Mouse (Mus musculus) kidney, adult 2 months (tissue): Measurements from ENCODE around the gene Exosc6. TPM values are rescaled to one million over a fixed set of nuclear protein-coding genes. Genes with fewer than 3 reads are reported as not detected.
"Not testable (repeated sequence)": the region's sequence is repeated elsewhere in the genome, so short reads cannot be mapped to it uniquely, and the experiment has no call there.

Source experiments
- DNase-seq: peaks from one replicate; pipeline ENCODE4 v3.0.0; 2021
- H3K27ac ChIP-seq: fragments of 200-500 bp; 2 replicates; pipeline ENCODE4 v1.5.1; 2012; ENCODE audit warnings: low read depth, low read length, control low read depth, inconsistent platforms; ENCODE audit not compliant: insufficient read depth
- H3K27me3 ChIP-seq: fragments of 200-500 bp; replicated peaks from 2 replicates; pipeline ENCODE4 v1.6.1; 2012; ENCODE audit warnings: mild to moderate bottlenecking, moderate library complexity, low read length, inconsistent platforms; ENCODE audit not compliant: control insufficient read depth, insufficient read depth
- H3K36me3 ChIP-seq: fragments of 200-500 bp; 2 replicates; pipeline ENCODE4 v1.6.1; 2012; ENCODE audit warnings: mild to moderate bottlenecking, moderate library complexity, low read length, inconsistent platforms; ENCODE audit not compliant: control insufficient read depth, insufficient read depth
- H3K4me1 ChIP-seq: fragments of 200-500 bp; 2 replicates; pipeline ENCODE4 v1.6.1; 2011; ENCODE audit warnings: low read length; ENCODE audit not compliant: control insufficient read depth, insufficient read depth
- H3K4me3 ChIP-seq: fragments of 200-500 bp; 2 replicates; pipeline ENCODE4 v1.5.1; 2011; ENCODE audit warnings: mild to moderate bottlenecking, low read depth, low read length, control low read depth; ENCODE audit not compliant: insufficient read depth
- CTCF ChIP-seq: fragments of 200-500 bp; conservative IDR thresholded peaks from 2 replicates; pipeline ENCODE4 v1.5.1; 2011; ENCODE audit warnings: low read depth, mild to moderate bottlenecking, control low read depth, low read length, moderate library complexity, mixed read lengths; ENCODE audit not compliant: insufficient read depth, insufficient read length
- POLR2A ChIP-seq: fragments of 200-500 bp; IDR thresholded peaks from one replicate; pipeline ENCODE4 v1.6.1; 2011; ENCODE audit warnings: low read depth, low read length, control low read depth
- WGBS: fragments of 180-500 bp; shearing (Covaris S2); methylation state at CpG from one replicate; pipeline ENCODE4 v1.1.7; 2018; 5-methylcytosine and 5-hydroxymethylcytosine counted together
- polyA plus RNA-seq: library from polyadenylated mRNA; depleted of rRNA; stranded (reverse); fragments of >200 nt; gene quantifications from 2 replicates; pipeline ENCODE4 v1.2.3, GENCODE M21; 2012

Gene Exosc6
- polyA plus RNA-seq, 1 experiment = not detected

- Histone ChIP-seq H3K36me3 (no peaks in the 10 kb centered on the region), H3K4me1 (peaks cover 9% of the 10 kb centered on the region; the same call in 1 of the 2 replicates), H3K27ac (no peak overlapping the region; the same call in 1 of the 2 replicates), H3K4me3 (no peak overlapping the region), H3K27me3 (no peaks in the 10 kb centered on the region)
- peak; percentile 76 for DNase-seq
- 18% methylated on average over 5 of the region's 5 CpGs for WGBS
- TF ChIP-seq POLR2A (no peak), CTCF (no peak)
Observed at GRCm38 (mm10) chr8:111079461-111079860, 23.3 kb downstream of the Exosc6 start.

DNA sequence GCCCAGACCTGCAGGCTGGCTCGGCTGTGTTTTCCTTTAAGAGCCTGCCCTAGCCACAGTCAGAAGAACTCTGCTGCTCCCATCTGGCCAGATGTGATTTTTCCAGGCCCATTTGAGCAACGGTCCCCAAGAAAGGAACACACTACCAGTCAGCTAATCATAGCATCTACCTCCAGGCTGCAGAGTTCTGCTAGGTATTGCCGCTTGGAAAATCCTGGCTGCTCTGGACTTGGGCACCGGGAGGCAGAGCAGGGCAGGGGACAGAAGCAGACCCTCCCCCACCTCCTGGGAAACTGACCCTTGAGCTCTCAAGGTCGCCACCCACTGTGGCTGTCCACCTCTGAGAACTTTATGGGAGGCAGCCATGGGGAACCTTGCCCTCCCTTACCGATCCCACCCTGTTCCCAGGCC, 23.7 kb downstream of the Exosc6 start:
- H3K27me3 ChIP-seq = no peaks in the 10 kb centered on the region
- no peak overlapping the region for H3K4me3 ChIP-seq
- 13% methylated on average over 6 of the region's 6 CpGs for WGBS
- H3K27ac ChIP-seq = no peak overlapping the region; the same call in 1 of the 2 replicates
- no peaks in the 10 kb centered on the region for H3K36me3 ChIP-seq
- peaks cover 9% of the 10 kb centered on the region; the same call in 1 of the 2 replicates for H3K4me1 ChIP-seq
- TF ChIP-seq POLR2A (no peak), CTCF (peak; percentile 71)
- DNase-seq = peak; percentile 67

GRCm38 (mm10) chr8:111081580-111082258, 25.6 kb downstream of the Exosc6 start:
- Histone ChIP-seq H3K4me1 (peaks cover 9% of the 10 kb centered on the region; the same call in 1 of the 2 replicates), H3K36me3 (no peaks in the 10 kb centered on the region), H3K27ac (no peak overlapping the region), H3K4me3 (no peak overlapping the region), H3K27me3 (no peaks in the 10 kb centered on the region)
- 38% methylated on average over 12 of the region's 12 CpGs for WGBS
- DNase-seq = no peak
- TF ChIP-seq CTCF (no peak), POLR2A (no peak)

- not testable (repeated sequence) for H3K36me3 ChIP-seq
Observed at GRCm38 (mm10) chr8:111083936-111084335, 27.8 kb downstream of the Exosc6 start.

DNA sequence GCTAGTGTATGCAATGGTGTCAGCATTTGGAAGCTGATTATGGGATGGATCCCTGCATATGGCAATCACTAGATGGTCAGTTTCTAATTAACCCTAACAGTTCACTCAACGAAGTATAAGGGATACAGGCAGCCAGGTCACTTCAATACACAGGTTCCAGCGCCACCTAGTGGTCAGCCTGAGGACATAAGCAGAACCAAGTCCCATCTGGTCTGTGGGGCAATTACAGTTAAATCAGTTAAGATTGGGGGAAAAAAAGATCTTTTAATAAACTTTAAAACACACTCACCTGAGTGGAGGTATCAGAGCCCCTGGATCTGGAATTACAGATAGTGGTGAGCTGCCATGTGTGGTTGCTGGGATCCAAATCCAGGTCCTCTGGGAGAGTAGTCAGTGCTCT, 34.0 kb downstream of the Exosc6 start:
- Histone ChIP-seq H3K27ac (no peak overlapping the region), H3K27me3 (no peaks in the 10 kb centered on the region), H3K4me3 (no peak overlapping the region), H3K36me3 (no peaks in the 10 kb centered on the region), H3K4me1 (peaks cover 3% of the 10 kb centered on the region; the same call in 1 of the 2 replicates)
- peak; percentile 70 for DNase-seq
- TF ChIP-seq CTCF (peak; percentile 90), POLR2A (no peak)
- WGBS = 1% methylated on average over 2 of the region's 2 CpGs

More at GRCm38 (mm10) chr8:111083936-111084335, 27.8 kb downstream of the Exosc6 start:
- WGBS = 90% methylated on average over 5 of the region's 5 CpGs
- not testable (repeated sequence) for H3K4me1 ChIP-seq, H3K4me3 ChIP-seq, H3K27ac ChIP-seq, DNase-seq, H3K27me3 ChIP-seq

GRCm38 (mm10) chr8:111091706-111092105, 35.6 kb downstream of the Exosc6 start:
- H3K27me3 ChIP-seq = no peaks in the 10 kb centered on the region
- peaks cover 12% of the 10 kb centered on the region; the same call in 1 of the 2 replicates for H3K4me1 ChIP-seq
- DNase-seq = no peak
- WGBS = 76% methylated on average over 7 of the region's 7 CpGs
- no peak overlapping the region for H3K27ac ChIP-seq
- no peak overlapping the region for H3K4me3 ChIP-seq
- TF ChIP-seq POLR2A = no peak
- TF ChIP-seq CTCF = no peak
- H3K36me3 ChIP-seq = no peaks in the 10 kb centered on the region

DNA sequence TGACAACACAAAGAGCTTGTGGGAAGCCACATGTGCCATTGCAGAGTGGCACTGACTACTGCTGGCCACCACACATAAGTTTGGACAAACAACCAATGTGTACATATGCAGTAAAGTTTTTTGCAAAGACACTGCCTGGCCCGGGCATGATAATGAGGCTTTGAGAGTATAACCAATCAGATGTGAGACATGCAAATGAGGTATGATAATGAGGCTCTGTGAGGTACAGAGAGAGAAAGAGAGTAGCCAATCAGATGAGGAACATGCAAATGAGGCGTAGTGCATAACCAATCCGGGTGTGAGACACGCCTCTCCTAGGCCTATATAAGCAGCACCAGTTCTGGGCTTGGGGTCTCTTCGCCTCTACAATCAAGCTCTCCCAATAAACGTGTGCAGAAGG, 36.2 kb downstream of the Exosc6 start, which contains the start of gene Clec18a:
TSS of gene Clec18a (minus strand) at position 101 of the 400 bp plus-strand sequence.
- H3K4me3 ChIP-seq, H3K36me3 ChIP-seq, DNase-seq, H3K27ac ChIP-seq, H3K27me3 ChIP-seq: not testable (repeated sequence)
- H3K4me1 ChIP-seq = peaks cover 12% of the 10 kb centered on the region; the same call in 1 of the 2 replicates
- WGBS = 92% methylated on average over 5 of the region's 6 CpGs
